Mouse (Mus musculus) midbrain, embryonic 14.5 days (tissue): ENCODE data around the gene Qk. TPM values are rescaled to one million over a fixed set of nuclear protein-coding genes. Genes with fewer than 3 reads are reported as not detected.

ENCODE experiments used
- ATAC-seq: fragments of 200-750 bp; cut with Nextera tagmentation; 2 replicates; pipeline ENCODE4 v1.8.0; 2017; ENCODE audit warnings: moderate number of reproducible peaks, moderate library complexity; ENCODE audit not compliant: low FRiP score, low TSS enrichment
- DNase-seq: peaks from one replicate; pipeline ENCODE4 v3.0.0-alpha.2; 2015
- H3K27ac ChIP-seq: fragments of 300-500 bp; sonication (generic); replicated peaks from 2 replicates; pipeline ENCODE4 v1.5.1; 2014; ENCODE audit warnings: mild to moderate bottlenecking, low read depth, low read length, moderate library complexity
- H3K27me3 ChIP-seq: fragments of 300-500 bp; sonication (generic); 2 replicates; pipeline ENCODE4 v1.6.1; 2014; ENCODE audit warnings: low read length, control low read depth, mixed read lengths; ENCODE audit not compliant: control insufficient read depth, insufficient read depth
- H3K36me3 ChIP-seq: fragments of 300-500 bp; sonication (generic); 2 replicates; pipeline ENCODE4 v1.6.1; 2014; ENCODE audit warnings: low read length, control low read depth; ENCODE audit not compliant: control insufficient read depth, insufficient read depth
- H3K4me1 ChIP-seq: fragments of 300-500 bp; sonication (generic); 2 replicates; pipeline ENCODE4 v1.6.1; 2014; ENCODE audit warnings: mild to moderate bottlenecking, antibody characterized with exemption, low read length, control low read depth; ENCODE audit not compliant: control insufficient read depth, insufficient read depth
- H3K4me2 ChIP-seq: fragments of 300-500 bp; sonication (generic); 2 replicates; pipeline ENCODE4 v1.6.1; 2014; ENCODE audit warnings: mild to moderate bottlenecking, low read length, moderate library complexity
- H3K4me3 ChIP-seq: fragments of 300-500 bp; sonication (generic); replicated peaks from 2 replicates; pipeline ENCODE4 v1.5.1; 2014; ENCODE audit warnings: low read depth, low read length
- H3K9ac ChIP-seq: fragments of 300-500 bp; sonication (generic); replicated peaks from 2 replicates; pipeline ENCODE4 v1.6.1; 2014; ENCODE audit warnings: mild to moderate bottlenecking, low read length, moderate library complexity
- H3K9me3 ChIP-seq: fragments of 300-500 bp; sonication (generic); 2 replicates; pipeline ENCODE4 v1.6.1; 2016; ENCODE audit warnings: low read length, control low read depth, mixed read lengths; ENCODE audit not compliant: control insufficient read depth
- WGBS: fragments of 180-500 bp; shearing (Covaris S2); extraction: QIAGEN DNeasy Blood & Tissue Kit; methylation state at CpG from one replicate; pipeline ENCODE4 v1.1.7; 2014; 5-methylcytosine and 5-hydroxymethylcytosine counted together
- polyA plus RNA-seq: library from polyadenylated mRNA; unstranded; fragments of >200 nt; fragmentation: Nextera tagmentation; extraction: Ambion mirVana; gene quantifications from 2 replicates; pipeline ENCODE4 v1.2.1, GENCODE M21; 2014

Gene Qk
- polyA plus RNA-seq, 1 experiment from 2014 or later = 62.8 TPM

DNA sequence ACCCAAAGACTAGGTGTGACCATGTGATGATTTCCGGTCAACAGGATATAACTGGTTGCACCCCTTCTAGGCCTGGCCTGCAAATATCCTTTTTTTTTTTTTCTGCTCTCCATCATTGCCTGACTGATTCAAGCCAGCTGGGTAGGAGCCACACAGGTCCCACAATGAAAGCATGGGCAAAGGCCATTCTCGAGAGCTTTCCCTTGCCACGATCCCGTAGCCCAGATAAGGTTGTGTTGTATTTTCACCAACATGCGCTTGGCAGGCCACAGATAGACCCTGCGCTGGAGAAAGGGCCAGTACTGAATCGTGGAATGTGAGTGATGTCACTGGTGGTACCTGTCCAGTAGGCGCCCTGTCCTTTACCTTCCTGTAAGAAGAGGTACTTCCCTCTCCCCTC is 13.7 kb upstream of the Qk start:
- Histone ChIP-seq H3K27ac (peak overlapping the region; percentile 94), H3K9me3 (no peaks in the 10 kb centered on the region), H3K27me3 (no peaks in the 10 kb centered on the region), H3K4me2 (no peak overlapping the region), H3K4me1 (peaks cover 27% of the 10 kb centered on the region), H3K36me3 (0 out of 2 replicates have a peak, but pooled peaks cover 3% of the 10 kb centered on the region), H3K9ac (no peak overlapping the region), H3K4me3 (no peak overlapping the region)
- ATAC-seq (no peak), DNase-seq (no peak)
- WGBS = 95% methylated on average over 8 of the region's 8 CpGs

GRCm38 (mm10) chr17:10332127-10332526 is 12.5 kb upstream of the Qk start:
- peaks cover 27% of the 10 kb centered on the region for H3K4me1 ChIP-seq
- no peak overlapping the region for H3K4me2 ChIP-seq
- WGBS = 67% methylated on average over 3 of the region's 3 CpGs
- no peaks in the 10 kb centered on the region for H3K9me3 ChIP-seq
- no peak overlapping the region for H3K4me3 ChIP-seq
- ATAC-seq = no peak
- 0 out of 2 replicates have a peak, but pooled peaks cover 3% of the 10 kb centered on the region for H3K36me3 ChIP-seq
- no peaks in the 10 kb centered on the region for H3K27me3 ChIP-seq
- no peak overlapping the region for H3K27ac ChIP-seq
- H3K9ac ChIP-seq = no peak overlapping the region
- DNase-seq = no peak

GRCm38 (mm10) chr17:10329461-10329860 is 9.8 kb upstream of the Qk start:
- no peaks in the 10 kb centered on the region for H3K9me3 ChIP-seq
- ATAC-seq (no peak), DNase-seq (no peak)
- H3K27me3 ChIP-seq = no peaks in the 10 kb centered on the region
- no peak overlapping the region for H3K9ac ChIP-seq
- no peak overlapping the region for H3K4me2 ChIP-seq
- 81% methylated on average over 5 of the region's 5 CpGs for WGBS
- 0 out of 2 replicates have a peak, but pooled peaks cover 3% of the 10 kb centered on the region for H3K36me3 ChIP-seq
- H3K27ac ChIP-seq = no peak overlapping the region
- no peak overlapping the region for H3K4me3 ChIP-seq
- peaks cover 11% of the 10 kb centered on the region for H3K4me1 ChIP-seq

DNA sequence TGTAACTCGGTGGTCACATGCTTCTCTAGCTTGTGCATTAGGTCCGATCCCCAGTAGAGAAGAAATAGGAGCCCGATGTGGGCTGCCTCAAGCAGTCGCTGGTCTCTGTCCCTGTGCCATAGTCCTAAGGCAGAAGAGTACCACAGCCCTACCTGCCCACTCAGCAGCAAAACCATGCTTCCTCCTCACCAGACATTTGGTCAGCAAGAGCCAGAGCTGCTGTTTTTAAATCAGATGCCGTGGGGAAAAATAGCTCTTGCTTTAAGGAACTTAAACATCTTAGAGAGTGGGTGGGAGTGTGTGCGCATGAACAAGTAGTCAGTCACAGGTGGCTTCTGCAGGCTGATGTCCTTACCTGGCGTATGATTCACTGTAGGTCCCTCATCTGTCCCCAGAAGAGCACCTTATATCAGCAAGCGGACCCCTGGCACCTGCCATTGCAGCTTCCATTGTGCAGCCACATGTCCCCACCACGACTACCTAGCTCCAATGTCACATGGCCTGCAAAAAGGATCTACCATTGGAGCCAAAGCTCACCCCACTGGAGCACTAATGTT is 9.0 kb upstream of the Qk start:
- no peaks in the 10 kb centered on the region for H3K27me3 ChIP-seq
- ATAC-seq = no peak
- H3K9me3 ChIP-seq = no peaks in the 10 kb centered on the region
- no peak overlapping the region for H3K4me3 ChIP-seq
- peaks cover 2% of the 10 kb centered on the region for H3K4me1 ChIP-seq
- H3K9ac ChIP-seq = no peak overlapping the region
- WGBS = 94% methylated on average over 9 of the region's 9 CpGs
- H3K36me3 ChIP-seq = 0 out of 2 replicates have a peak, but pooled peaks cover 3% of the 10 kb centered on the region
- DNase-seq = no peak
- H3K27ac ChIP-seq = no peak overlapping the region
- H3K4me2 ChIP-seq = no peak overlapping the region

DNA sequence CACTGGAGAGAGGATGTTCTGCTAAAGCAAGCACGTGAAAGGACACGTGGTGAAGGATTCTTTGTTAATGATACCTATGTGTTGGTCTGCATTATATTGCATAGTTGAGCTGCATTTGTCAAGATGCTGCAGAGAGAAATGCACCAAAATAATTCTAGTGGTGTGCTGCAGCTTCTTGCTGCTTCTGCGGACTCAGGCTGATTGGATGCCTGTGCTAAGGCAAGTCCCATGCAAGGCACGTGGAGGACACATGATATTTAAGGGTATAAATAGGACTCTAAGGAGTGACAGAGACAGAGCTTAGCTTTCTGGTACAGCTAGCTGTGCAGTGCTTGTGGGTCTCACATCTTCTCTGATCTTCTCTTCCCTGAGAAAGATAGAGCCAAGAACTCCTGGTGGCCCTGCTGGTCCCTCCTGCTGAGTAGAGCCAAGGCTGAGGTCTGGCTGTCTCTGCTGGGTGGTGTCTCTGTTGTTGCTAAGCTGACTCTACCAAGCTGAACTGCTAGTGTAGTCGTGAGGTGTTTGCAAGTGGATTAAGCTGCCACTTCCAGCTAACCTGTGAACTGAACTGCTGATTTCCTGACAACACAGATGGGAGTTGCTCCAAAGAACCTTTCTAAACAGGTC is 8.0 kb upstream of the Qk start:
- Histone ChIP-seq H3K27ac (no peak overlapping the region), H3K36me3 (0 out of 2 replicates have a peak, but pooled peaks cover 3% of the 10 kb centered on the region), H3K9me3 (no peaks in the 10 kb centered on the region), H3K27me3 (no peaks in the 10 kb centered on the region), H3K4me3 (no peak overlapping the region), H3K9ac (no peak overlapping the region), H3K4me2 (no peak overlapping the region), H3K4me1 (0 out of 2 replicates have a peak, but pooled peaks cover 2% of the 10 kb centered on the region)
- DNase-seq = no peak
- ATAC-seq = no peak
- 73% methylated on average over 5 of the region's 5 CpGs for WGBS

DNA sequence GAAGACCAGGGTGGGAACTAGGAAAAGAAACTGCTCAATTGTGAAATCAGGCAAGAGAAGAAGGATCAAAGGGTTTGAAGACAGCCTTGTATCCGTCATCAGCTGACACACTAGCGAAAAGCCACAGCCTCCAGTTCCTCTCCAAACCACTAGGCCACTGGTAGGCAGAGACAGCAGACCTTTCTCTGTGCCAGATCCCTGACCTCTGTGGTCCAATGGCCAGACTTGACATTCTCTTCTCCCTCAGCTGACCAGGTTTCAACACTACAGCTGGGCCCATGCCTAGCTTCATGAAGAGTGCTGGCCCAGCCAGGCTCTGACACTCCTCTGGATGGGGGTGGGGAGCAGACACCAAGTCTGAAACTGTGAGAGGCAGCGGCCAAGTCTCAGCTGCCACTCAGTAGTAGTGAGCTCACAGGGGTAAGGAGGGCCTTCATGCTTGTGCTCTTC is 7.0 kb upstream of the Qk start:
- 69% methylated on average over 3 of the region's 3 CpGs for WGBS
- DNase-seq = no peak
- no peak overlapping the region for H3K4me2 ChIP-seq
- H3K4me1 ChIP-seq = peaks cover 7% of the 10 kb centered on the region
- H3K36me3 ChIP-seq = 0 out of 2 replicates have a peak, but pooled peaks cover 3% of the 10 kb centered on the region
- no peaks in the 10 kb centered on the region for H3K9me3 ChIP-seq
- H3K9ac ChIP-seq = no peak overlapping the region
- H3K27me3 ChIP-seq = no peaks in the 10 kb centered on the region
- H3K27ac ChIP-seq = no peak overlapping the region
- H3K4me3 ChIP-seq = no peak overlapping the region
- ATAC-seq = no peak

DNA sequence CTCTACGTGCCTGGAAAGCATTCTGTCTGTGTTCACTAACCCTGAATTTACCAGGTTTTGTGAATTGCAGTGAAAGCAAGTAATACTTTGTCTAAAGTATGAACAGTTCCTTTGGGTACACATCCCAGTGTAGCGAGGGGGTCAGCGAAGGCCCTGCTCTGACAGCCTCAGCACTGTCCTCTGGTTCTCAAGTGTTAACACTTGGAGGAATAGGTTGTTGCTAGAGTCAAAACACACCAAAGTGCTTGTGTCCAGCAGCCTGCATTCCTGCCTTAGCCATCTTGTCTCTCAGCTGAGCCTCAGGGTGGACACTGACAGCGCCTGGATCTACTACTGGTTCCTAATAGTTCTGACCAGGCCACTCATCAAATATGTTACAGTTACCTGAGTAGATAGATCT is 6.3 kb upstream of the Qk start:
- ATAC-seq = no peak
- Histone ChIP-seq H3K9me3 (no peaks in the 10 kb centered on the region), H3K27ac (no peak overlapping the region), H3K9ac (no peak overlapping the region), H3K27me3 (no peaks in the 10 kb centered on the region), H3K36me3 (0 out of 2 replicates have a peak, but pooled peaks cover 3% of the 10 kb centered on the region), H3K4me1 (peaks cover 14% of the 10 kb centered on the region), H3K4me3 (no peak overlapping the region), H3K4me2 (no peak overlapping the region)
- DNase-seq = no peak
- WGBS = 92% methylated on average over 4 of the region's 4 CpGs

- Histone ChIP-seq H3K4me2 (peak overlapping the region; percentile 77), H3K9me3 (no peaks in the 10 kb centered on the region), H3K9ac (0 out of 2 replicates have a peak overlapping the region, but pooled peaks have one; percentile 7), H3K4me1 (peaks cover 14% of the 10 kb centered on the region), H3K36me3 (no peaks in the 10 kb centered on the region), H3K4me3 (0 out of 2 replicates have a peak overlapping the region, but pooled peaks have one; percentile 27), H3K27ac (no peak overlapping the region), H3K27me3 (no peaks in the 10 kb centered on the region)
- WGBS = 55% methylated on average over 4 of the region's 4 CpGs
- ATAC-seq = no peak
- DNase-seq = no peak
Measured at GRCm38 (mm10) chr17:10321754-10322153, 2.1 kb upstream of the Qk start.

DNA sequence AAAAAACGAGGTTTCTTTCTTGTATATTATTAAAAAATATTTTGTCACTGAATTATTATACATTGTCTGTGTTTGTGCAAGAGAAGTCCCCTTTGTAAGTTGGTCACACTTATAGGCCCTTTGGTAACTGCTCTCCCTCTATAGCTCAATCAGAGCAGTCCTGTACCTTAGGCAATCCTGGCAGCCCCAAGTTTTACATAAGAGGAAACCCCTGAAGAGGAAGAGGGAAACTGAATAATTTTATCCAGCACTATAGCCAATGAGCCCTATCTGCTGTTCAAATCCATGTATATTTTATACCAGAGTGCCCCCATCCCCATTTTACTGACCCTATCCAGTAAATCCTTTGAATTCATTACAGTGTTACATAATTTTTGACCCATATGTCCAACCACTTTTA is 1.4 kb upstream of the Qk start:
- Histone ChIP-seq H3K4me2 (peak overlapping the region; percentile 77), H3K9ac (peak overlapping the region; percentile 7; the same call in 1 of the 2 replicates), H3K9me3 (no peaks in the 10 kb centered on the region), H3K36me3 (no peaks in the 10 kb centered on the region), H3K4me1 (peaks cover 19% of the 10 kb centered on the region), H3K27me3 (no peaks in the 10 kb centered on the region), H3K27ac (no peak overlapping the region), H3K4me3 (peak overlapping the region; percentile 27; the same call in 1 of the 2 replicates)
- ATAC-seq = no peak
- DNase-seq = peak; percentile 46
- WGBS = 6% methylated on average over 1 of the region's 1 CpGs
